Mouse (Mus musculus): Measurements from ENCODE around the gene Snx29. TPM values are rescaled to one million over a fixed set of nuclear protein-coding genes. Genes with fewer than 3 reads are reported as not detected.
A peak's percentile ranks its signal among the peaks of the same experiment; 100 is the strongest.

Snx29 gene
- polyA plus RNA-seq, 1 experiment from 2014 or later = 4.4 TPM

- H3K9me3 ChIP-seq (replicated peaks) = no peaks in the 10 kb centered on the region
- no peak overlapping the region for H3K27ac ChIP-seq
- H3K36me3 ChIP-seq = no peaks in the 10 kb centered on the region
- ATAC-seq (ENCODE audit: low read depth) (no peak), DNase-seq (no peak)
- H3K4me3 ChIP-seq (replicated peaks) = no peak overlapping the region
- H3K27me3 ChIP-seq = no peaks in the 10 kb centered on the region
- 76% methylated on average over 6 of the region's 6 CpGs for WGBS (ENCODE audit: insufficient replicate concordance)
- H3K9ac ChIP-seq = no peak overlapping the region
- no peak overlapping the region for H3K4me2 ChIP-seq
- H3K4me1 ChIP-seq (replicated peaks) = 0 out of 2 replicates have a peak, but pooled peaks cover 3% of the 10 kb centered on the region
Measured at GRCm38 (mm10) chr16:11517385-11517784, 194.7 kb downstream of the Snx29 start.

DNA sequence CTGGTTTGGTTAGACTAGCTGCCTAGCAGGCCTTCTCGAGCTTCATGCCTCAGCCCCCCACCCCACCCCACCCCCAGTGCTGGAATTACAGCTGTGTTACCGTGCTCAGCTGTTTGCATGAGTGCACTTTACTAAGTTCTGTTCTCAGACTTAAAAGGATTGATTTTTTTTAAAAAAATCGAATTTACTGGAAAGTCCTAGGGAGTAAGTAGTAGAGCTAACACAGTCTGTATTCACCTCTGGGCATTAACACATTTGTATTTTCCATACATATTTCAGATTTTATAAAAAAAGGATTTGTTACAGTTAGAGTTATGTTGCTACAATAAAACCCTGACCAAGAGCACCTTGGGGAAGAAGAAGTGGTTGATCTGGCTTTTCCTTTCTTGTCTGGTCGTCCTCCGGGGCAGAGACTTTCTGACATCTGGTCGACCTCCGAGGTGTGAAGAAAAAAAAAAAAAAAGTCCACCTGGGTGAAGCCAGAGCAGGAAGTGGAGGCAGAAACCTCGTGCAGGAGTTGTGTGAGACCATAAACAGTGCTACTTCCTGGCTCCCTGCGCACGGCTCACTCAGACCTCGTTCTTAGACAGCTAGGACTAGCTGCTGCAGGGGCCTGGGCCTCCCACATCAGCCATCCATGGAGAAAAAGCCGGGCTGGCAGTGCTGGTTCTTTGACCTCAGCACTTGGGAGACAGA lies 196.2 kb downstream of the Snx29 start:
- H3K36me3 ChIP-seq = no peaks in the 10 kb centered on the region
- 51% methylated on average over 12 of the region's 12 CpGs for WGBS (ENCODE audit: insufficient replicate concordance)
- ATAC-seq (ENCODE audit: low read depth) (no peak), DNase-seq (no peak)
- no peak overlapping the region for H3K4me3 ChIP-seq (replicated peaks)
- H3K27ac ChIP-seq = no peak overlapping the region
- no peaks in the 10 kb centered on the region for H3K27me3 ChIP-seq
- H3K9ac ChIP-seq = no peak overlapping the region
- H3K4me2 ChIP-seq = no peak overlapping the region
- 0 out of 2 replicates have a peak, but pooled peaks cover 3% of the 10 kb centered on the region for H3K4me1 ChIP-seq (replicated peaks)
- H3K9me3 ChIP-seq (replicated peaks) = no peaks in the 10 kb centered on the region

- peak; percentile 86 for ATAC-seq (ENCODE audit: low read depth)
- DNase-seq = peak; percentile 32
- H3K4me3 ChIP-seq (replicated peaks) = no peak overlapping the region
- peaks cover 18% of the 10 kb centered on the region for H3K4me1 ChIP-seq (replicated peaks)
- peak overlapping the region; percentile 35; the same call in 1 of the 2 replicates for H3K27ac ChIP-seq
- H3K9ac ChIP-seq = 0 out of 2 replicates have a peak overlapping the region, but pooled peaks have one; percentile 11
- WGBS (ENCODE audit: insufficient replicate concordance) = 20% methylated on average over 10 of the region's 10 CpGs
- no peaks in the 10 kb centered on the region for H3K36me3 ChIP-seq
- H3K4me2 ChIP-seq = peak overlapping the region; percentile 22
- H3K27me3 ChIP-seq = no peaks in the 10 kb centered on the region
- H3K9me3 ChIP-seq (replicated peaks) = no peaks in the 10 kb centered on the region
Measured at GRCm38 (mm10) chr16:11526104-11526786, 203.5 kb downstream of the Snx29 start.

DNA sequence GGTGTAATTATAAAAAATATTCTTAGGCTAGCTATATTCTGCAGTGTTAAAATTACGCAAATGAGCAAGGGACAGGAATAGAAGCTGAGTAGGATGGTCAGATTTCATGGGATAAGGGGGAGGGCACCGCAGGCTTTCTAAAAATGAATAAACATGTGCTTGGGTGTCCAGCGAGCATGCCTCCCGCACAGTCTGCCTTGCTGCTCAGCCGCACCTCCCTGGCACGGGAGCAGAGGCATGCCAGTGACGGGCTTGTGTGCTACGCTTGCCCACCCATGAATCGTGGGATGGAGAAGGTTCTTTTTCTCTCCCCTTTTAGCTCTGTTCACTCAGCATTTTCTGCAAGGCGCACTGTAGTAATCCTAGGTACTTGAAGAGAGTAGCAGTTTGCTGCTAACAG lies 204.3 kb downstream of the Snx29 start:
- DNase-seq (no peak), ATAC-seq (ENCODE audit: low read depth) (no peak)
- Histone ChIP-seq H3K9me3 (replicated peaks) (no peaks in the 10 kb centered on the region), H3K4me3 (replicated peaks) (no peak overlapping the region), H3K9ac (no peak overlapping the region), H3K4me2 (no peak overlapping the region), H3K36me3 (no peaks in the 10 kb centered on the region), H3K27me3 (no peaks in the 10 kb centered on the region), H3K27ac (no peak overlapping the region), H3K4me1 (replicated peaks) (peaks cover 18% of the 10 kb centered on the region)
- 61% methylated on average over 10 of the region's 10 CpGs for WGBS (ENCODE audit: insufficient replicate concordance)

GRCm38 (mm10) chr16:11530466-11531194 lies 207.9 kb downstream of the Snx29 start:
- WGBS (ENCODE audit: insufficient replicate concordance) = 55% methylated on average over 13 of the region's 13 CpGs
- Histone ChIP-seq H3K4me3 (replicated peaks) (no peak overlapping the region), H3K4me1 (replicated peaks) (peaks cover 15% of the 10 kb centered on the region), H3K4me2 (no peak overlapping the region), H3K9ac (no peak overlapping the region), H3K27me3 (no peaks in the 10 kb centered on the region), H3K9me3 (replicated peaks) (no peaks in the 10 kb centered on the region), H3K36me3 (no peaks in the 10 kb centered on the region), H3K27ac (no peak overlapping the region)
- ATAC-seq (ENCODE audit: low read depth) = no peak
- no peak for DNase-seq

GRCm38 (mm10) chr16:11531441-11531840 lies 208.7 kb downstream of the Snx29 start:
- Histone ChIP-seq H3K4me1 (replicated peaks) (peaks cover 7% of the 10 kb centered on the region), H3K4me3 (replicated peaks) (no peak overlapping the region), H3K9me3 (replicated peaks) (no peaks in the 10 kb centered on the region), H3K4me2 (no peak overlapping the region), H3K36me3 (no peaks in the 10 kb centered on the region), H3K27ac (no peak overlapping the region), H3K27me3 (no peaks in the 10 kb centered on the region), H3K9ac (no peak overlapping the region)
- no peak for DNase-seq
- no peak for ATAC-seq (ENCODE audit: low read depth)
- WGBS (ENCODE audit: insufficient replicate concordance) = 77% methylated on average over 7 of the region's 7 CpGs

- ATAC-seq (ENCODE audit: low read depth) = no peak
- Histone ChIP-seq H3K27ac (no peak overlapping the region), H3K4me2 (no peak overlapping the region), H3K36me3 (no peaks in the 10 kb centered on the region), H3K27me3 (no peaks in the 10 kb centered on the region), H3K9ac (no peak overlapping the region), H3K9me3 (replicated peaks) (no peaks in the 10 kb centered on the region), H3K4me1 (replicated peaks) (no peaks in the 10 kb centered on the region), H3K4me3 (replicated peaks) (no peak overlapping the region)
- DNase-seq = no peak
- WGBS (ENCODE audit: insufficient replicate concordance) = 72% methylated on average over 8 of the region's 8 CpGs
Measured at GRCm38 (mm10) chr16:11532592-11532991, 209.9 kb downstream of the Snx29 start.

GRCm38 (mm10) chr16:11533441-11533840 lies 210.7 kb downstream of the Snx29 start:
- H3K4me2 ChIP-seq = no peak overlapping the region
- no peaks in the 10 kb centered on the region for H3K36me3 ChIP-seq
- WGBS (ENCODE audit: insufficient replicate concordance) = 63% methylated on average over 3 of the region's 3 CpGs
- H3K4me1 ChIP-seq (replicated peaks) = 0 out of 2 replicates have a peak, but pooled peaks cover 4% of the 10 kb centered on the region
- DNase-seq (no peak), ATAC-seq (ENCODE audit: low read depth) (no peak)
- H3K9me3 ChIP-seq (replicated peaks) = no peaks in the 10 kb centered on the region
- H3K9ac ChIP-seq = no peak overlapping the region
- H3K27ac ChIP-seq = no peak overlapping the region
- no peak overlapping the region for H3K4me3 ChIP-seq (replicated peaks)
- H3K27me3 ChIP-seq = no peaks in the 10 kb centered on the region

DNA sequence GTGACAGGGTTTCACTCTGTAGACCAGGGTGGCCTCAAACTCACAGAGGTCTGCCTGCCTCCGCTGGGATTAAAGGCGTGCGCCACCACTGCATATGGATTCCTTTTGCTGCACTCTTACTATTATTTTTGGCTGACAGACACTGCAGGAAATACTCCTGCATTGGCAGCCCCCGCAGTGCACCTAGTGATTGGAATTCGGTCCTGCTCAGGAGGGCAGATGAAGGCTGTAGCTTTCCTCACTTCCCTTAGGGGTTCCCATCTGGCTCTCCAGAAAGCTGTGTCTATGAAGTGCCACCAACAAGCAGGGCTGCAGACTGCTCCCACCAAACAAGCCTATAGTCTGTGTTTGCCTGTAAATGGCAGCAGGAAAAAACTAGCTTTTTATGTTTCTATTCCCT lies 215.0 kb downstream of the Snx29 start:
- Histone ChIP-seq H3K27me3 (no peaks in the 10 kb centered on the region), H3K36me3 (no peaks in the 10 kb centered on the region), H3K27ac (no peak overlapping the region), H3K4me2 (no peak overlapping the region), H3K9me3 (replicated peaks) (no peaks in the 10 kb centered on the region), H3K4me1 (replicated peaks) (peaks cover 10% of the 10 kb centered on the region; the same call in 1 of the 2 replicates), H3K4me3 (replicated peaks) (no peak overlapping the region), H3K9ac (no peak overlapping the region)
- no peak for DNase-seq
- ATAC-seq (ENCODE audit: low read depth) = no peak
- WGBS (ENCODE audit: insufficient replicate concordance) = 68% methylated on average over 5 of the region's 5 CpGs

DNA sequence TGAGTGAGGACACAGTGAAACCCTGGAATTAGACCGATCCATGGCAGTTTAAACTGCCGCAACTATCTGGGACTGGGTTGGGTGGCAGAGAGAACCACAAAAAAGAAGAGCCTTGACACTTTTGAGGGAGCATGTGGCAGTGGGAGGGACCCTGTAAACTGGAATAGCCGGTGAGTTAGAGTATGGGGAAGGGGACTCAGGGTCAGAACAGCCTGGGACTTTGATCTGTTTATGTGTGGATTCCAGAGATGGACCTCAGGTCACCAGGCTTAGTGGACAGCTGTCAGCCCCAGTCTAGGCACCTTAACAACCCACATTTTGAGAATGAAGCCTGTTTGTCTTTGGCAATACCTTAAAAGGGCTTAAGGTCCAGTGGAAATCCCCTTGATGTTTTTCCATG lies 215.5 kb downstream of the Snx29 start:
- Histone ChIP-seq H3K36me3 (no peaks in the 10 kb centered on the region), H3K27me3 (no peaks in the 10 kb centered on the region), H3K4me1 (replicated peaks) (peaks cover 10% of the 10 kb centered on the region; the same call in 1 of the 2 replicates), H3K27ac (no peak overlapping the region), H3K9ac (no peak overlapping the region), H3K9me3 (replicated peaks) (no peaks in the 10 kb centered on the region), H3K4me2 (no peak overlapping the region), H3K4me3 (replicated peaks) (no peak overlapping the region)
- DNase-seq = no peak
- WGBS (ENCODE audit: insufficient replicate concordance) = 64% methylated on average over 3 of the region's 3 CpGs
- no peak for ATAC-seq (ENCODE audit: low read depth)

GRCm38 (mm10) chr16:11540961-11541360 lies 218.3 kb downstream of the Snx29 start:
- no peak overlapping the region for H3K27ac ChIP-seq
- no peak for DNase-seq

More at GRCm38 (mm10) chr16:11540961-11541360, 218.3 kb downstream of the Snx29 start:
- Histone ChIP-seq H3K4me2 (no peak overlapping the region), H3K9ac (no peak overlapping the region), H3K36me3 (no peaks in the 10 kb centered on the region), H3K4me1 (replicated peaks) (peaks cover 10% of the 10 kb centered on the region; the same call in 1 of the 2 replicates), H3K9me3 (replicated peaks) (no peaks in the 10 kb centered on the region), H3K27me3 (no peaks in the 10 kb centered on the region), H3K4me3 (replicated peaks) (no peak overlapping the region)
- no peak for ATAC-seq (ENCODE audit: low read depth)
